Mouse (Mus musculus) ES-Bruce4 (cell line): ENCODE results near the gene Kcnq1.

Source experiments
- CTCF ChIP-seq: IDR thresholded peaks from one replicate; pipeline ENCODE4 v1.8.1; 2011; ENCODE audit warnings: low read depth, low read length
- EP300 ChIP-seq: IDR thresholded peaks from 2 replicates; pipeline ENCODE4 v1.6.1; 2011; ENCODE audit warnings: low read depth, low read length; ENCODE audit not compliant: insufficient read depth

DNA sequence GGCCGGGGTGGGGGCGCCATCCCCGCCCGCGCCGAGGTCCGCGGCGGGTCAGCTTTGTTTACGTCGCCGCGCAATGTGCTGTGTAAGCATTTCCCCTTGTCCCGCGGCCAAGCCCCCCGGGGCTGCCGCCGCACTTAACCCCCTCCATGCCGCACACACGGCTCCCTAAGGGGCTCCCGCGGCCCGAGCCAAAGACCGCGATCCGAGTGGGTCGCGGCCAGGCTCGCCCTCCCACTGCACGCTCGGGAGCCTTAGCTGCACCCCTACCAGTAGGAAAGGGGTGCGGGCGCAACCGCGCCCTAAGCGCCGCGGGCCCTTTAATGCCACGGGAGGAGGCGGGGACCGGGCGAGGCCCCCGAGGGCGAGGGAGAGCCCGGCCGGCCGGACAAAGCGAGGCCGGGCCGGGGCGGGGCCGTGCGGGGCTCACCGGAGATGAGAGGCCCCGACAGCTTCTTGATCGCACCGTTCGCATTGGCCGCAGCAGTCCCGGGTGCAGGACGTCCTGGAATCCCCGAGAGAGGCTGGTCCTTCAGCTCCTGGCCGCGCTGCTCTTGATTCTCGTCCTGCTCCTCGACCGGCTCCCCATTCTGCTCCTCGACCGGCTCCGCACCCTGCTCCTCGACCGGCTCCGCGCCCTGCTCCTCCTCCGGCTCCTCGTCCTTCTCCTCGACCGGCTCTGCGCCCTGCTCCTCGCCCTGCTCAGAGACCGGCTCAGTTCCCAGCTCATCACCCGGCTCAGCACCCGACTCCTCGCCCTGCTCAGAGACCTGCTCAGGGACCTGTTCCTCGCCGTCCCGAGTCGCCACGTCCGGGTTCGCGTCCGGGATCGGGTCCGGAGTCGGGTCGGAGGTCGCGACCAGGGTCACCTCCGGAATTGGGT lies 353.4 kb downstream of the Kcnq1 start:
- TF ChIP-seq CTCF, result no peak
- no peak for TF ChIP-seq EP300
